Mouse (Mus musculus): ENCODE results near the gene Acta2.

Acta2 gene

GRCm38 (mm10) chr19:34191645-34192007 lies 63.8 kb downstream of the Acta2 start:
- no peak for DNase-seq (ENCODE audit: low spot score)
